Mouse (Mus musculus): ENCODE measurements around the gene Armc6. TPM values are rescaled to one million over a fixed set of nuclear protein-coding genes. Genes with fewer than 3 reads are reported as not detected.
A peak's percentile ranks its signal among the peaks of the same experiment; 100 is the strongest.

Gene Armc6
- polyA plus RNA-seq, 1 experiment from 2014 or later: 14.1 TPM

- 86% methylated on average over 3 of the region's 3 CpGs for WGBS
- no peak for ATAC-seq (replicated peaks; ENCODE audit: low FRiP score, low read depth)
- no peak overlapping the region for H3K9ac ChIP-seq (ENCODE audit: low read depth, low read length)
Observed at GRCm38 (mm10) chr8:70194191-70194590, 40.1 kb downstream of the Armc6 start.

GRCm38 (mm10) chr8:70193238-70193637, 41.0 kb downstream of the Armc6 start:
- Histone ChIP-seq H3K4me1 (replicated peaks; ENCODE audit: insufficient read depth, low read length) (no peaks in the 10 kb centered on the region), H3K4me2 (ENCODE audit: low read length) (no peak overlapping the region), H3K27me3 (ENCODE audit: insufficient read depth, low read length) (no peaks in the 10 kb centered on the region), H3K27ac (no peak overlapping the region), H3K9ac (ENCODE audit: low read depth, low read length) (no peak overlapping the region), H3K36me3 (ENCODE audit: insufficient read depth, low read length) (no peaks in the 10 kb centered on the region; the same call in 1 of the 2 replicates), H3K9me3 (replicated peaks; ENCODE audit: low read length) (no peaks in the 10 kb centered on the region), H3K4me3 (replicated peaks; ENCODE audit: low read depth, low read length) (no peak overlapping the region)
- ATAC-seq (replicated peaks; ENCODE audit: low FRiP score, low read depth) (peak; percentile 71), DNase-seq (ENCODE audit: low spot score) (no peak)
- 71% methylated on average over 5 of the region's 5 CpGs for WGBS
- no peak for TF ChIP-seq CTCF (IDR thresholded peaks at IDR 0.05; ENCODE audit: low read depth)

More at GRCm38 (mm10) chr8:70194191-70194590, 40.1 kb downstream of the Armc6 start:
- no peak for DNase-seq (ENCODE audit: low spot score)
- Histone ChIP-seq H3K9me3 (replicated peaks; ENCODE audit: low read length) (no peaks in the 10 kb centered on the region), H3K27me3 (ENCODE audit: insufficient read depth, low read length) (no peaks in the 10 kb centered on the region), H3K4me1 (replicated peaks; ENCODE audit: insufficient read depth, low read length) (no peaks in the 10 kb centered on the region), H3K36me3 (ENCODE audit: insufficient read depth, low read length) (no peaks in the 10 kb centered on the region; the same call in 1 of the 2 replicates), H3K4me2 (ENCODE audit: low read length) (no peak overlapping the region), H3K4me3 (replicated peaks; ENCODE audit: low read depth, low read length) (no peak overlapping the region), H3K27ac (no peak overlapping the region)
- no peak for TF ChIP-seq CTCF (IDR thresholded peaks at IDR 0.05; ENCODE audit: low read depth)

GRCm38 (mm10) chr8:70188707-70189106, 45.6 kb downstream of the Armc6 start:
- peak; percentile 22; the same call in 1 of the 2 replicates for ATAC-seq (replicated peaks; ENCODE audit: low FRiP score, low read depth)
- Histone ChIP-seq H3K9ac (ENCODE audit: low read depth, low read length) (no peak overlapping the region), H3K4me2 (ENCODE audit: low read length) (no peak overlapping the region), H3K36me3 (ENCODE audit: insufficient read depth, low read length) (no peaks in the 10 kb centered on the region; the same call in 1 of the 2 replicates), H3K4me1 (replicated peaks; ENCODE audit: insufficient read depth, low read length) (no peaks in the 10 kb centered on the region), H3K9me3 (replicated peaks; ENCODE audit: low read length) (no peaks in the 10 kb centered on the region), H3K4me3 (replicated peaks; ENCODE audit: low read depth, low read length) (no peak overlapping the region), H3K27ac (no peak overlapping the region), H3K27me3 (ENCODE audit: insufficient read depth, low read length) (no peaks in the 10 kb centered on the region)
- no peak for DNase-seq (ENCODE audit: low spot score)
- WGBS: 68% methylated on average over 7 of the region's 7 CpGs
- TF ChIP-seq CTCF (IDR thresholded peaks at IDR 0.05; ENCODE audit: low read depth): no peak

GRCm38 (mm10) chr8:70183194-70183593, 51.1 kb downstream of the Armc6 start:
- ATAC-seq (replicated peaks; ENCODE audit: low FRiP score, low read depth): no peak
- Histone ChIP-seq H3K9me3 (replicated peaks; ENCODE audit: low read length) (no peaks in the 10 kb centered on the region), H3K9ac (ENCODE audit: low read depth, low read length) (no peak overlapping the region), H3K4me2 (ENCODE audit: low read length) (no peak overlapping the region), H3K27ac (no peak overlapping the region), H3K4me1 (replicated peaks; ENCODE audit: insufficient read depth, low read length) (no peaks in the 10 kb centered on the region), H3K4me3 (replicated peaks; ENCODE audit: low read depth, low read length) (no peak overlapping the region), H3K27me3 (ENCODE audit: insufficient read depth, low read length) (no peaks in the 10 kb centered on the region), H3K36me3 (ENCODE audit: insufficient read depth, low read length) (peaks cover 23% of the 10 kb centered on the region; the same call in 1 of the 2 replicates)
- 90% methylated on average over 4 of the region's 4 CpGs for WGBS
- TF ChIP-seq CTCF (IDR thresholded peaks at IDR 0.05; ENCODE audit: low read depth): no peak
- DNase-seq (ENCODE audit: low spot score): no peak

GRCm38 (mm10) chr8:70181903-70182252, 52.4 kb downstream of the Armc6 start:
- Histone ChIP-seq H3K36me3 (ENCODE audit: insufficient read depth, low read length) (peaks cover 31% of the 10 kb centered on the region; the same call in 1 of the 2 replicates), H3K27me3 (ENCODE audit: insufficient read depth, low read length) (no peaks in the 10 kb centered on the region), H3K4me3 (replicated peaks; ENCODE audit: low read depth, low read length) (no peak overlapping the region), H3K4me2 (ENCODE audit: low read length) (no peak overlapping the region), H3K9me3 (replicated peaks; ENCODE audit: low read length) (no peaks in the 10 kb centered on the region), H3K27ac (no peak overlapping the region), H3K9ac (ENCODE audit: low read depth, low read length) (no peak overlapping the region), H3K4me1 (replicated peaks; ENCODE audit: insufficient read depth, low read length) (no peaks in the 10 kb centered on the region)
- ATAC-seq (replicated peaks; ENCODE audit: low FRiP score, low read depth) (no peak), DNase-seq (ENCODE audit: low spot score) (no peak)
- WGBS: 46% methylated on average over 2 of the region's 2 CpGs
- no peak for TF ChIP-seq CTCF (IDR thresholded peaks at IDR 0.05; ENCODE audit: low read depth)

- 64% methylated on average over 14 of the region's 16 CpGs for WGBS
- H3K4me3 ChIP-seq (replicated peaks; ENCODE audit: low read depth, low read length): no peak overlapping the region
- H3K27me3 ChIP-seq (ENCODE audit: insufficient read depth, low read length): no peaks in the 10 kb centered on the region
- H3K9ac ChIP-seq (ENCODE audit: low read depth, low read length): no peak overlapping the region
- no peaks in the 10 kb centered on the region for H3K4me1 ChIP-seq (replicated peaks; ENCODE audit: insufficient read depth, low read length)
- DNase-seq (ENCODE audit: low spot score): no peak
- H3K27ac ChIP-seq: no peak overlapping the region
- TF ChIP-seq CTCF (IDR thresholded peaks at IDR 0.05; ENCODE audit: low read depth): no peak
- no peak for ATAC-seq (replicated peaks; ENCODE audit: low FRiP score, low read depth)
- H3K9me3 ChIP-seq (replicated peaks; ENCODE audit: low read length): no peaks in the 10 kb centered on the region
- H3K4me2 ChIP-seq (ENCODE audit: low read length): no peak overlapping the region
- peaks cover 33% of the 10 kb centered on the region; the same call in 1 of the 2 replicates for H3K36me3 ChIP-seq (ENCODE audit: insufficient read depth, low read length)
Observed at GRCm38 (mm10) chr8:70181212-70181902, 52.9 kb downstream of the Armc6 start.
